Mouse (Mus musculus) heart, adult 2 months (tissue): ENCODE data around the gene Dqx1.

ENCODE experiments used
- CTCF ChIP-seq: fragments of 200-600 bp; IDR thresholded peaks from 2 replicates; pipeline ENCODE4 v1.8.1; 2022; ENCODE audit warnings: antibody characterized with exemption, mild to moderate bottlenecking, moderate library complexity
- EP300 ChIP-seq: fragments of 200-500 bp; IDR thresholded peaks from 2 replicates; pipeline ENCODE4 v1.6.1; 2011; ENCODE audit warnings: low read depth, low read length, control low read depth; ENCODE audit not compliant: insufficient read depth
- POLR2A ChIP-seq: fragments of 200-500 bp; IDR thresholded peaks from 2 replicates; pipeline ENCODE4 v1.6.1; 2011; ENCODE audit warnings: mild to moderate bottlenecking, low read depth, low read length, control low read depth; ENCODE audit not compliant: insufficient read depth

DNA sequence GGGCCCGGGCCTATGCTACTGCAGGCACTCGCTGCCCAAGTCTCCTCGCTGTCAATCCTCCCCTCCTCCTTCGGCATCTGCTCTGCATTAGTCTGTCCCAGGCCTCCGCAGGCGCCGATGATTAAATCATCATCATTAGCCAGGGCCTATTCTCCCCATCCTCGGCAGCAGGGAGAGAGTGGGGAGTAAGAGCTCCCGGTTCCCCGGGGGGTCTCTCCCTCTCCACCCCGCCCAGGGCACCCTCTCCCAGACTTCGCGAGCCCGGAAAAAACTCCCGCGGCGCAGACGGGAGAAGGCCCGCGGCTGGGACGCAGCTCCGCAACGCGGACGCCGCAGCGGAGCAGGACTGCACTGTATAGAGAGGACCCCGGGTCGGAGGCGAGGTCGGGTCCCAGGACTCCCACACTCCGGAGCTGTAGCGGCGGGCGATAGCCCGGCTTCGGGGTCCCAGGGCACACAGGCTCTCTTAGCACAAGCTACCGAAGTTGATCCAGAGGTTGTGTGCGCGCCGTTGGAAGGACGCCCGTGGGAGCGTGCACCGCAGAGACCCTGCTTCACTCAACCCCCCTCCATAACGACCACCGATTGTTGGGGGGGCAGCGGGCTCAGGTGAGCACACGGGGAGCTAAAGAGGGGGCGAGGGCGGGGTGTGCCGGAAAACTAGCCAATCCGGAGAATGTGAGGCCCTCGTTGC lies 20.1 kb downstream of the Dqx1 start, which contains the start of gene Pcgf1:
- TF ChIP-seq POLR2A (no peak), EP300 (no peak), CTCF (no peak)
